Mouse (Mus musculus) urinary bladder, postnatal 14 days (tissue): ENCODE results near the gene Sox10.
A peak's percentile ranks its signal among the peaks of the same experiment; 100 is the strongest.

Experiments
- DNase-seq: peaks from one replicate; pipeline ENCODE4 v3.0.0; 2021; ENCODE audit warnings: low spot score

Gene Sox10

DNA sequence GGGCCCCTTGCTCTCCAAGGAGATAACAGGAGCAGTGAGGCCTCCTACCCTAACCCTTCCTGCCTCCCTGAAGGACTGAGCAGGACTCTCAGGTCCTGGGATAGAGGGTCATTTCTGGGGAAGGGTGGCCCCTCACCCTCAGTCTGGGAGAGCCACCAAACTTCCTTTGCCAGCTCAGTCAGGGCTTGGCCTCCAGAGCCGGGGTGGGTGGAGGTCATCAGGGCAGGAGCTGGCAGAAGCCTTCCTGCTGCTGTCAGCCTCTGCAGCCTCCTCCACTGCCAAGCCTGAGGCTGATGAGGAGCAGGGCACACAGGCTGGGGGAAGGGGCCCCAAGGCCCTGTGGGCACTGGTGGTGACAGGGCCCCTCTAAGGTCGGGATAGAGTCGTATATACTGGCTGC is 9.5 kb downstream of the Sox10 start:
- no peak for DNase-seq

DNA sequence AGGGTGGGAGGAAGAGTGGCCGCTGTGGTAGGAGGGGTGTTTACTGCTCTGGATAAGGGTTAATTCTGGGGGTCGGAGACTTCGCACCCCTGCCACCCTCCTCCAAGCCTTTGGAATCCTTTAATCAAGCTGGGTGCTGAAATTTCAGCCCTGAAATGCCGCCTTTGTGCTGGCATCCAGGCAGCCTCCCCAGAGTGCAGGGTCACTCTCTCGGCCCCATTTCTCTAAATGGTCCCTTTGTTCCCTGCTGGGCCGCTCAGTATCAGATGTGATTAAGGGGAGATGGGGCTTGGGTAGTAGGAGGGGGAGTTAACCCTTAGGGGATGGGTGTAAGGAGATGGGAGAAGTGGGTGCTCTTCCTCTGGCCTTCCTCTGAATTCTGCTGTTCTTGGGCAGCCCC is 12.3 kb downstream of the Sox10 start:
- DNase-seq: no peak

DNA sequence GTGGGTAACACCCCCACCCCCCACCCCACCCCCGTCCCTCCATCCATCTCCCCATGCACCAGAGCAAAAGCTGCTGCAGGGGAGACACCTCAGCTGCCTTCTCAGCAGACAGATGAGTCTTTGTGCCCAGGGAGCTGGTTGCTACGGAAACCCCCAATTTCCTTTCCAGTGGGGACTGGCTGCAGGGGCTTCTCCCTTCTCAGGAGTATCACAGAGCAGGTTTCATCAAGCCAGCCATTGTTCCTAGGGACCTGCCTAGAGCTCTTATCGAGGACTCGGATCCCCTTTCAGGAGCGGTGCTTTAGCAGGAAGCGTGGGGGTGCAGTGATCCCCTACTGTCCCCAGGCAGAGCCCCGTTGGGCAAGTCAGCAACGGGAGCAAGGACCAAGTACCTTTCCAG is 13.2 kb downstream of the Sox10 start:
- DNase-seq: no peak

DNA sequence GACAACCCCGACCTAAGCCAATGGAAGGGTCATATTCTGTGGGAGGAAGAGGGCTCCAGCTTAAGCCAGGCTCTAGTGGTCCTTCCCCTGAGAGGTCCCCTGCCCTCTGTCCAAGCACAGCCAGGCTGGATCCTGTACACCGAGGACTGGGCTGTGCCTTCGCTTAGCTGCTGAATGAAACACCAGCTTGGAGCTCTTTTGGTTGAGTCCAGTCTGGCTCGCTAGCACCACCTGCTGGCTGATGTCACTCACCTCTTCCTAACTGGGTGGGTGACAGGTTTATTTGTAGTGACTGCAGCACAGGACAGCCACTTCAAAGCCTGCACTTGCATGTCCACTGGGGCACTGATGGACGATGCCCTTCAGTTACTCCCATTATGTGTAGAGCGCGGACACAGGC is 16.5 kb downstream of the Sox10 start:
- peak; percentile 88 for DNase-seq

DNA sequence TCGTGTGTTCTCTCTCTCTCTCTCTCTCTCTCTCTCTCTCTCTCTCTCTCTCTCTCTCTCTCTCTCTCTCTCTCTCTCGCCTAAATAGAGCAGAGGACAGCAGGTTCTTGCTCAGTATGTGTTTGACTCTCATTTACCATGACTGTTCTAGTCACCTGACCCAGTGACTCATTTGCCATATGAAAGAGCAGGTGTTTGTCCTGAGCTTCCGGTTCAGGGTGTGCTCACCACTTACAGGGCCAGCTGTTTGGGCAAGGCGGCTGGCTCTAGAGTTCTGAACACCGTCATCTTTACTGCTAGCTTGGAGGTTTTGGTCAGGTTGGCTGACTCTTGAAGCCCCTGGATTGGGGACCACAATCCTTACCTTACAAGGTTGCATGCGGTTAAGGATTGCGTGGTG is 19.5 kb downstream of the Sox10 start:
- DNase-seq: no peak

DNA sequence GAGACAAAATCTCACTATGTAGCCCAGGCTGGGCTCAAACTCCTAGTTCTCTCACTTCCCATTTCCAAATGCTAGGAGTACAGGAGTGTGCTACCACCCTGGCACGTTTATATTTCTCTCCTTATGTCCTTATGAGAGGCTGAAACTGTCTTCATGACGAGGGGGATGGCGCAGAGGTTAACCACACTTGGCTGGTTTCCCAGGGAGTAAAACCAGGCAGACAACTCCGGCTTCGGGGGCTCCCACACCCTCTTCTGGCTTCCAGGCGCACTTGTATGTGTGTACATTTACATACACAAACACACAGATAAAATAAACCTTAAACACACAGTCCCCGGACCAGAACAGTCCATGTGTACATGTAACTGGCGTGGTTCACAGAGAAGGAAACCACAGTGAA is 21.0 kb downstream of the Sox10 start:
- no peak for DNase-seq

DNA sequence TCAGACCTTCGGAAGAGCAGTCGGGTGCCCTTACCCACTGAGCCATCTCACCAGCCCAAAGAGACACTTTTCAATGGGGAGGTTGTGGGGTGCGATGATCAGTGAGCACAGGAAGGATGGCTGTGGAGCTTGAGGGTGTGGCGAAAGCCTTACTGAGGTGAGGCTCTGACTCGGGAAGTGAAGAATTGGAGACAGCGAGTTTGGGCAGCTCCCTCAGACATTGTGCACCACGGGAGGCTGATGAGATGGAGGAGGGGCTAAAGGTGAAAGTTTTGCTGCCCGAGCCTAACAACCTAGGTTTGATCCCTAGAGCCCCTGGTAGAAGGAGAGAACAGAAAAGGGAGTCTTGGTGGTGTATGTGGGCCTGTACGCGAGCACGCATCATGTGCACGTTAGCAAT is 21.7 kb downstream of the Sox10 start:
- no peak for DNase-seq

DNA sequence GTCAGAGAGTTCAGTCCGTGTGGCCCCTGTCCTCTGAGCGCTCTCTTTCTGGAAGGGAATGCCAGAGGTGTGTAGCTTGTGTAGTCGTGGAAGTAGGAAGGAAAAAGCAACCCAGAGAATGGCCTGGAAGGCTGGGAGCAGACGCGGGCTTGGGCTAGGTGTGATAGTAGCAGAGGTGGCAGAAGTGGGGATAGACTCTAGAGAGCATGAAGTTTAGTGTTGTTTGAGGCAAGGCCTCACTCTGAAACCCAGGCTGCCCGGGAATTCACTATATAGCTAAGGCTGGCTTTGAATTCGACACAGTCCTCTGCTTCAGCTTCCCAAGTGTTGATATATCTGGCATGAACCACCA is 23.5 kb downstream of the Sox10 start:
- DNase-seq: no peak

DNA sequence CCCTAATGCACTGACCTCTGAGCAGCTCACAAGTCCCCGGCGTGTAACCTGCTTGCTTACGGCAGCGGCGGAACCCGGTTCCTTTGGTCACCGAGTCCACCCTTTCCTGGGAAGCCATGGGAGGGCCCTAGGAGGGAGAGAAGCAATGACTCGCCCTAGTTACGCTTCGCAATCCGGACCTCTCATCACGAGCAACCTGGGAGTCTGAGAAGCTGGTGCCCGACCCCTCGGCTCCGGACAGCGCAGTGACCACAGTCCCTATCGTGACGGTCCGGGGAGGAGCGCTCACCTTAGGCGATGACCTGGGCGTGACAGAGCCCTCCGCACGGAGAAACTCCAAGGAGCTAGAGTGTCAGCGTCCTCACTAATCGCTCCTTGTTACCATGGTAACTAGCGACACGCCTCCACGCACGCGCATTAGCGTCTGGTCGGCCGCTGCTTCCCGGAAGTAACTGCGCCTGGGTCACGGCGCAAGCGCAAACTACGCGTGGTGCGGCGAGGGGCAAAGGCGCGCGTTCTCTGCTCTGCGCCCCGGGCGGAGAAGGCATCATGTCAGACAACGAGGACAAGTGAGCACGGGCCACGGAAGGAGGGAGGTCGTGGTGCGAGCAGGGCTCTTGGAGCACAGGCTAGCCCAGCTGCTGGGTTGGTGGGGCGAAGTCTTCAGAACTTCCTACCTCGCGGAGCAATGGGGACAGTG is 24.0 kb downstream of the Sox10 start, which contains the start of the genes Polr2f and 1700088E04Rik:
TSS of gene Polr2f (plus strand) at position 144 of the 700 bp plus-strand sequence.
TSS of gene 1700088E04Rik (minus strand) at position 388 of the 700 bp plus-strand sequence.
- peak; percentile 94 for DNase-seq

DNA sequence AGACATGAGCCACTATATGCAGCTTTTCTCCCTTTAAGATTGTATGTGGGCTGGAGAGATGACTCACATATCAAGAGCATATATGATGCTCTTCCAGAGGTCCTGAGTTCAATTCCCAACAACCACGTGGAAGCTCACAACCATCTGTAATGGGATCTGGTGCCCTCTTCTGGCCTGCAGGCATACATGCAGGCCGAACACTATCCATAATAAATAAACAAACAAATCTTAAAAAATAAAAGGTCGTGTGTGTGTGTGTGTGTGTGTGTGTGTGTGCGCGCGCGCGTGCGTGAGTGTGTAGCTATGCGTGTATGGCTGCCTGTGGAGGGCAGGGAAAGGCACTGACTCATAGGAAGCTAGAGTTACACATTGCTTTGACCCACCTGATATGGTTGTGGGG is 25.4 kb downstream of the Sox10 start:
- DNase-seq: no peak

DNA sequence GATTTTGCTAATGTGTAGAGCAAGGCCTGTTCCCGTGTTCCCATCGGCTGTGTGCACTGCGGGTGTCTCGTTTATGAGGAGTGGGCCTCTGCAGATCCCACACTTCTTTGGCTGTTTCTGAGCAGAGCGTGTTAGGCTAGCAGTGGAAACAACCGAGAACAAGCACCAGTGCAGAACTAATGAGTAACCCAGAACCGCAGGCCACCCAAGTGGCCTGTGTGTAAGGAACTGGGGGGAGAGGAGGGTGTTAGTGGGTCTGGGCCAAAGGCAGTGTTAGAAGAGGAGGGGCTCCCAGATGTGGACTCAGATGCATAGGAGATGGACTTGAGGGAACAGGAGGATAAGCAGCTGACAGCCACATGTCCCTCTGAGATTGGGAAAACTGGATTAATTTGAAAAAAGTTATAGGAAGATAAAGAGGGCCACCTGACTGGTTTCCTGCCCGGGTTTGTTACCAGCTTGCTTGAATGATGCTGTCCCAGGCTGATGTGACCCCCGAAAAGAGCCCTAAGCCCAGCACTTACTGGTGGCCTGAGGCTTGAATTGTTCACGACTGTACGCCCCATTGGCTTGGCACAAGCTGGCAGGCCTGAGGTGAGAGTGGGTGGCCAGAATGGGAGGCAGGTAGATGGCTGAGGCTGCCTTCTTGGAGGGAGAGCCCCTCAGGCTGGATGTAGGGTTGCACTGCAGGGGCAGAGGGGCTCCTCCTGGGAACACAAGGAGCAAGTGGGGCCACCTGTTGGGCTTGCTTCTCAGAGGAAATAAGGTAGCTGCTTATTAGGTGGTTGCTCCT is 29.1 kb downstream of the Sox10 start:
- DNase-seq: no peak

DNA sequence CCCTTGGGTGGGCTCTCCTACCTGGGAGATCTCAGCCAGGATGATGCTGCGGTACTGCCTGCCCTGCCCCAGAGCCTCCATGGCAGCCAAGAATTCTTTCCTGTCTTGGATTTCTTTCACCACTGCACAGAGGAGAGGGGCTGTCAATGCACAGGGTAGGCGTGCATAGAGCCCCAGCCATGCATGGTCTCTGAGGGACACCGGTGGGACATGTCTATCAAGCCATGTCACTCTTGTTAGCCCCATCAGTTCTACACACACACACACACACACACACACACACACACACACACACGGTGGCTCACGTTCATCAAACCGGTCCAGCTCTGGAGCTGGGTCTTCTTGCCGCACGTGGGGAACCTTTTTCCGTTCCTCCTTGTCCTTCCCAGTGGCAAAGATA is 29.7 kb downstream of the Sox10 start:
- DNase-seq: no peak

DNA sequence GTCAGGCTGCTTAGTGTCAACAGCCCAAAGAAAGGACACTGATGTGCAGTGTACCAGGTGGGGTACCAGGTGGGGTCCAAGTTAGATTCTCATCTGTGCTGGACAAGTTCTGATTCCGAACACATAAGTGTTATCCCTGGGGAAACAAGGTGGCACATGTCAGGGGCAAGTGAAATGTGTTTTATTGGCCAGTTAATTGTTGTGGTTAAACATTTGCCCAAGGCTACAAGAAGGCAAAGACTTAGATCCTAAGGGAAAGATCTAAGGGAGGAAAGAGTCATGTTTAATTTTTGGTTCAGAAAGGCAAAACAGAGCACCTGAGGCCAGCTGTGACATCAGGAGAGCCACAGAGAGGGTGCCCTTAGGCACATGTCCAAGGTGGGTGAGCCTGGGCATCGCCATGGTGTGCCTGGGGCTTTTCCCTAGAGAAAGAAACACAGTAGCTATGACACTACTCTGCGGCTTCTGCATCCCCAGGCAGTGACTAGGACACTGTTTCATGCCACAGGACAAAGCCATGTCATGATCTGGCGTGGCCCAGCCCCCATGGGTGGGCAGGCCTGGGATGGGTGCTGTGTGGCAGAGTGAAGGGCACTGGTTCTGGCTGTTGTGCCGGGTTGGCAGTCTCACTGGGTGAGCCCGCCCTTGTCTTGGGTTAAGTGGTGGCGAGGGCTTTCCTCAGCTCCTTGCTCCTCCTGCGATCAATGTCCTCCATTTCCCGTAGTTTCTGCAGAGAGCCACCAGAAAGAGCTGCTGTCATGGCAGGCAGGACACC is 30.4 kb downstream of the Sox10 start:
- no peak for DNase-seq

DNA sequence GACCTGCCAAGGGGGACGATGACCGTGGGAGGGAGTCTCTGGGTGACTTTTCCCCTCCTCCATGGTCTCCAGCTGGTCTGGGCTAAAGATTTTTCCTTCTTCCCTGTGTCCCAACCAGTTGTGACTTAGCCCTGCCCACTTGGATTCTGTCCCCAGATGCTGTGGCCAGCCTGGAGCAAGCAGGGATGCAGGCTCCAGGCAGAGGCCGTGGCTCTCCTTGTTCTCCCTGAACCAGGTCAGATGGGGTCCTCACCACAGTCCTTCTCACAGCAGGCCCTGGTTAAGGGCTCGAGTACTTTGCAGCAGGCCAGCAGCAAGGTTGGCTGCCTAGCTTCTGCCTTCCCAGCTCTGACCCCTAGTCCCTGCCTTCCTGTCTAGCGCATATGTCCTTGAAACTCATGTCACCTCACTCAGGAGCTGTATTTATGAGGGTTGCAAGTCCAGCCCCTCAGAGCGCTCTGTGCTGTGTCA is 31.8 kb downstream of the Sox10 start:
- DNase-seq: no peak

DNA sequence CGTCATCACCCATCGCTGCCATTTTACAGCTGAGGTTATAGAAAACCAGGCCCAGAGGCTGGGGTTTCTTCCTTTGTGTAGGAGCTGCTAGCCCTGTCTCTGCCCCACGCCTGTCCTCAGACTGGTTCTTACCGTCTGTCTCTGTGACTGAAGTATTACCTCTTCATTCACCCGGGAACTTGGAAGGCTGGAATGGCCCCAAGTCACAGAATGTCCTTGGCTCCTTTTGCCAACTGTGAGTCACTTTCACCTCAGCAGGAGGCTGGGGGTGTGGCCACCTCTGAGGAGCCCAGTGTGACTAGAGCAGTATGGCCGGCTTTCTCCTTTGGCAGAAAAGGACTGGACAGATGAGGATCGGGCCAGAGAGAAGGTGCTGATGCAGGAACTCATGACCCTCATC is 33.6 kb downstream of the Sox10 start:
- peak; percentile 90 for DNase-seq

DNA sequence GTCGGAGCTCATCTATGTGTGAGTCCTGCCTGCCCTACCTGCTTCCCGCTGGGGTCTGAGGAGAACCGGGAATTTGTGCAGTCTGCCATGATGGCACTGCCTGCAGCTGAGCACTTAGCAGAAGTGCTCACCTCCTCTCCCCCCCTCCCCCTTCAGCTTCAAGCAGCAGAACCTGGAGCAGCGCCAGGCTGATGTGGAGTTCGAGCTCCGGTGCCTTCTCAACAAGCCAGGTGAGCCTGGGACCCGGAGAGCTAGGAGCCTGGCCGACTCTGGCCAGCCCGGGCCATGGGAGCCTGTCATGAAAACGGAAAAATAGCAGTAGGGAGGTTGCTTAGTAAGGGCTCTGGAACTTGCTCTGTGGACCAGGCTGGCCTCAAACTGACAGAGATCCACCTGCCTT is 34.3 kb downstream of the Sox10 start:
- peak; percentile 53 for DNase-seq

DNA sequence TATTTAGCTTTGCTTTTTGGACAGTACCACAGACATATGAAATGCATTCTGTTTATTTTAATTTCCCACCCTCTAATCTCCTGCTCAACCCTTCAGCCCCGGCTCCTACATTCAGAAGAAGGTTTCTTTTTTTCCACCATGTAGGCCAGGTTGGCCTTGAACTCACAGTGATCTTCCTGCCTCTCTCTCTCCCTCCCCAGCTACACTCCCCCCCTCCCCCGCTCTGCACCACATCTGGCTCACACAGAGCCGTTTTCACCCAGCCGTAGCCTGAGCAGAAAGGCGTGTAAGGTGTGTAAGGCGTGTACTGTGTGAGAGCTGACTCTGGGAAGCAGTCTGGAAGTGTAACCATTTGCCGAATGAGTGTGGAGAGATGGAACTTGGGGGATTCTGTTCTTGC is 35.7 kb downstream of the Sox10 start:
- no peak for DNase-seq

DNA sequence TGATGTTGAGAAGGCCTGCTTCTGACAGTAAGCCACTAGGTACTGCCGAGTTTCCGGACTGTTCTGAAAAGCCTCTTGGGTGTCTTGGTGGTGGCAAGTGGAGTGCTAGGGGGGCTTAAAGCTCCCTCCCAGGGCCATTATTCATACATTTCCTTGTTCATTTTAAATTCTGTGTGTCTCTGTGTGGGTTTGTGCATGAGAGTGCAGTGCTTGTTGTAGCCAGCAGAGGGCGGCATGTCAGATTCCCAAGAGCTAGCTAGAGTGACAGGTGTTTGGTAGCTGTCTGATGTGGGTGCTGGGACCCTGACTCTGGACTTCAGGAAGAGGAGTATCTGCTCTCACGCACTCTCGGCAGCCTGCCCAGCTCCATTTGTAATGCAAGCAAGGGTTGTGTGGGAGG is 36.8 kb downstream of the Sox10 start:
- no peak for DNase-seq

DNA sequence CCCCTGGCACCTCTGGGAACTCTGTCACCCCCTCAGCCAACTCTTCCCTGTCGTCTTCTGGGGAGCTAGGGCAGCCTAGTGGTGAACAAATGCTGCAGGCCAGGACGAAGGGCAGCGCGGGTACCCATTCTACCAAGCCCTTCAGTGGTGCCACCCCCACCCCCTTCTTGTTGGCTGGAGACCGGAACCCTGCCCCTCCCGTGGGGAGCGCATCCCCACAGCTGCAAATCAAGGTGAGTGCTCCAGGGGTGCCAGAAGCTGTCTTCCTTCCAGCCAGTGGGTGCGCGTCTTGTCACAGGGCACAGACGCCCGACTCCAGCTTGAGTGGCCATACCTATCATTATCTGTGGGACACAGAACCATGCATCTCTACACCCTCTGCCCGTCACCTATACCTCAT is 37.9 kb downstream of the Sox10 start:
- no peak for DNase-seq

DNA sequence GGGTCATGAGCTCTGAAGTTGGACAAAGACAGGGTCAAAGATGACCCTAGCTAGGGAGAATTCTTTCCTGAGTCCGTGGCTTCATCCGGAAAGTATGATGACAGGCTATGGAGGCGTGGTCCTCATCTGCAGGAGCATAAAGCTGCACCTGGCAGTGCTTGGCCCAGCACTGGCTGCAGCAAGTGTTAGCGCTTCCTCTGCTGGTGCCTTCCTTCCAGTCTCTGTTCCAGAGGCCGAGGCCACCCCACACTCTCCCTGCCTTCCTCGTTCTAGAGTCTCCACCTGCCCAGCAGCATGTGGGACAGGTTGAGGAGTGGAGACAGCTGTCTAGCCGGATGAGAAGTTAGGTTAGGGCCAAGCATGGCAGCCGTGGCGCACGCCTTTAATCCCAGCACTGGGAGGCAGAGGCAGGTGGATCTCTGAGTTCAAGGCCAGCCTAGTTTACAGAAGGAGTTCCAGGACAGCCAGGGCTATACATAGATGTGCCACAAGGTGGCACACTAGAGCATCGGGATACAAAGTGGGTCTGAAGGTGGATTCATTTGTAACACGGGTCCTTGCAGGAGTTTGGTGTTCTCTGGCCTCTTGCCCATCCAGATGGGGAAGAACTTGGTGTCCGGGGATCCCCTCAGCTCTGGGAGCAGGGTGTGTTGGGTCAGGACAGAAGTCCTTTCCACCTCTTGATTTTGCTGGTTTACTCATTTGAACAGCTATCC is 38.7 kb downstream of the Sox10 start:
- DNase-seq: peak; percentile 68

DNA sequence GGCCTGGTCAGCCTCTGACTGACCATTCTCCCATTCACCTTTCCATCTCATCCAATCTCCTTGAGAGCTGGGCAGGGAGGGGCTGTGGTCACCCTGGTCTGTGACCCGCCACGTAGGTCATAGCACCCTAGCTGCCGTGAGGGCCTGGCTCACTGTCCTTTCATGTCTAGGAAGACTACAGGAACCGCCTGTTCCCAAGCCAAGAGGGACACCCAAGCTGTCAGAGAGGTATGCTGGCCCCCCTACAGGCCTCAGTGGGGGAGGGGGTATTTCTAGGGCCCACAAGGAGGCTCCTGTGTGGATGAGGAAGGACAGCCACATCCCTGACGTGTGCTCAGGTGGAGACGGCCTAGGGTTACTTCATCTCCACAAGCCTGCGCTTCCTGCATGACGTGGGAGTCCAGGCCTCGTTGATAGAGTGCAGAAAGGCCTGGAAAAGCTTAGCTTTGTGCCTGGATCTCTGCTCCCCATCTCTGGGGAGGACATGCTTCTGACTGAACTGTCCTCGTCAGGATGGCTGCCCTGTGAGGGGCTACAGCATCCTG is 40.6 kb downstream of the Sox10 start:
- DNase-seq: no peak

DNA sequence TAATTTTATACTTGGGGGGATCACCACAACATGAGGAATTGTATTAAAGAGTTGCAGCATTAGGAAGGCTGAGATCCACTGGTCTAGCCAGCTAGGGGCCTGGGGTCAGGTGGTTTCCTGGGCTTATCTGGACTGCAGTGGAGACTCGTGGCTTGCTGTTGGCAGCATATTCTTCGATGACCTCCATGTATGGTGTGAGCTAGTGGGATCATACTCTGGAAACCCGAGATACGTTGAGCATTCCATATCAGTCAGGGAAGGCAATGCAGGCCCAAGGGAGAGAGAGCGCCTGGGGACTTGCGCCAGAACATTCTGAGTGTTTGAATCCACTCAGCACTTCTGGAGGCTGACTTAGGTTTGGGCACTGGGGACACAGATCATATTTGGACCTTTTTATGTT is 41.3 kb downstream of the Sox10 start:
- DNase-seq: no peak
